Mouse (Mus musculus): ENCODE results near the gene Nmnat3.
"Not testable (repeated sequence)": the region's sequence is repeated elsewhere in the genome, so short reads cannot be mapped to it uniquely, and the experiment has no call there.

Gene Nmnat3

GRCm38 (mm10) chr9:98287135-98287534 lies at the start of gene Nmnat3:
Nmnat3 (plus strand) TSS chr9:98287435.
- not testable (repeated sequence) for DNase-seq (ENCODE audit: low spot score)

- no peak for DNase-seq (ENCODE audit: low spot score)
These were observed 43.8 kb upstream of the Nmnat3 start for GRCm38 (mm10) chr9:98243481-98243880.

GRCm38 (mm10) chr9:98244223-98244622 lies 43.0 kb upstream of the Nmnat3 start:
- DNase-seq (ENCODE audit: low spot score), result no peak

GRCm38 (mm10) chr9:98245226-98245625 lies 42.0 kb upstream of the Nmnat3 start:
- no peak for DNase-seq (ENCODE audit: low spot score)

- no peak for DNase-seq (ENCODE audit: low spot score)
These were observed 40.9 kb upstream of the Nmnat3 start for GRCm38 (mm10) chr9:98246351-98246750.

- DNase-seq (ENCODE audit: low spot score), result no peak
These were observed 27.0 kb upstream of the Nmnat3 start for GRCm38 (mm10) chr9:98260210-98260609.

GRCm38 (mm10) chr9:98261461-98262011 lies 25.7 kb upstream of the Nmnat3 start:
- no peak for DNase-seq (ENCODE audit: low spot score)

GRCm38 (mm10) chr9:98264916-98265315 lies 22.3 kb upstream of the Nmnat3 start:
- no peak for DNase-seq (ENCODE audit: low spot score)

GRCm38 (mm10) chr9:98272734-98273133 lies 14.5 kb upstream of the Nmnat3 start:
- DNase-seq (ENCODE audit: low spot score), result no peak

GRCm38 (mm10) chr9:98275080-98275479 lies 12.2 kb upstream of the Nmnat3 start:
- DNase-seq (ENCODE audit: low spot score), result no peak

GRCm38 (mm10) chr9:98280162-98280561 lies 7.1 kb upstream of the Nmnat3 start:
- DNase-seq (ENCODE audit: low spot score), result no peak

- DNase-seq (ENCODE audit: low spot score), result no peak
These were observed 1.5 kb upstream of the Nmnat3 start for GRCm38 (mm10) chr9:98285606-98286301.

- no peak for DNase-seq (ENCODE audit: low spot score)
These were observed 2.4 kb downstream of the Nmnat3 start for GRCm38 (mm10) chr9:98289665-98290064.

GRCm38 (mm10) chr9:98290591-98290990 lies 3.4 kb downstream of the Nmnat3 start:
- no peak for DNase-seq (ENCODE audit: low spot score)

GRCm38 (mm10) chr9:98296383-98297201 lies 9.4 kb downstream of the Nmnat3 start:
- no peak for DNase-seq (ENCODE audit: low spot score)

GRCm38 (mm10) chr9:98297234-98297936 lies 10.2 kb downstream of the Nmnat3 start:
- no peak for DNase-seq (ENCODE audit: low spot score)

GRCm38 (mm10) chr9:98297937-98298595 lies 10.8 kb downstream of the Nmnat3 start:
- no peak for DNase-seq (ENCODE audit: low spot score)

GRCm38 (mm10) chr9:98298761-98299160 lies 11.5 kb downstream of the Nmnat3 start:
- no peak for DNase-seq (ENCODE audit: low spot score)

- no peak for DNase-seq (ENCODE audit: low spot score)
These were observed 12.0 kb downstream of the Nmnat3 start for GRCm38 (mm10) chr9:98299235-98299634.

GRCm38 (mm10) chr9:98300582-98300981 lies 13.3 kb downstream of the Nmnat3 start:
- DNase-seq (ENCODE audit: low spot score), result no peak

- no peak for DNase-seq (ENCODE audit: low spot score)
These were observed 19.8 kb downstream of the Nmnat3 start for GRCm38 (mm10) chr9:98307011-98307410.

Measured in MN1 (cell line).